Mouse (Mus musculus): ENCODE results near the gene Fezf1. TPM values are rescaled to one million over a fixed set of nuclear protein-coding genes. Genes with fewer than 3 reads are reported as not detected.

Fezf1 gene
- total and polyA plus RNA-seq, 3 experiments = not detected

- no peak for TF ChIP-seq GABPA (IDR thresholded peaks at IDR 0.05; ENCODE audit: insufficient replicate concordance, low read depth, low read length)
- no peak for TF ChIP-seq RCOR1 (conservative IDR thresholded peaks at IDR 0.05; ENCODE audit: low read depth, low read length)
- no peak for TF ChIP-seq SIN3A (IDR thresholded peaks at IDR 0.05; ENCODE audit: low read length)
- TF ChIP-seq ELF1 (IDR thresholded peaks at IDR 0.05; ENCODE audit: low read depth, low read length) = no peak
- TF ChIP-seq MAX (IDR thresholded peaks at IDR 0.05; ENCODE audit: low read length) = no peak
- TF ChIP-seq USF2 (conservative IDR thresholded peaks at IDR 0.05; ENCODE audit: low read depth, low read length) = no peak
- TF ChIP-seq KAT2A (IDR thresholded peaks at IDR 0.05; ENCODE audit: insufficient replicate concordance, low read length) = no peak
- no peak for TF ChIP-seq MAFK (IDR thresholded peaks at IDR 0.05; ENCODE audit: insufficient replicate concordance, low read length)
- no peak for TF ChIP-seq TBP (conservative IDR thresholded peaks at IDR 0.05; ENCODE audit: low read depth, low read length)
- TF ChIP-seq JUN (IDR thresholded peaks at IDR 0.05; ENCODE audit: insufficient read depth, low read depth, low read length) = no peak
- TF ChIP-seq IRF4 (IDR thresholded peaks at IDR 0.05; ENCODE audit: low read depth, low read length) = no peak
- TF ChIP-seq ZC3H11A (IDR thresholded peaks at IDR 0.05; ENCODE audit: low read depth, low read length) = no peak
- TF ChIP-seq BHLHE40 (IDR thresholded peaks at IDR 0.05; ENCODE audit: low read depth, low read length) = no peak
- no peak for TF ChIP-seq ZMIZ1 (IDR thresholded peaks at IDR 0.05; ENCODE audit: low read depth, low read length)
- TF ChIP-seq ETS1 (conservative IDR thresholded peaks at IDR 0.05; ENCODE audit: low read depth, low read length) = no peak
- no peak for TF ChIP-seq POLR2AphosphoS2 (IDR thresholded peaks at IDR 0.05; ENCODE audit: low read depth, low read length)
- no peak for TF ChIP-seq CHD2 (IDR thresholded peaks at IDR 0.05; ENCODE audit: low read length)
- TF ChIP-seq USF1 (IDR thresholded peaks at IDR 0.05; ENCODE audit: low read depth, low read length) = no peak
- no peak for TF ChIP-seq SMC3 (IDR thresholded peaks at IDR 0.05; ENCODE audit: low read depth, low read length)
- Histone ChIP-seq H3K27me3 (replicated peaks) (no peaks in the 10 kb centered on the region), H3K4me1 (ENCODE audit: control insufficient read depth in 1 of 2, insufficient read depth in 2 of 2) (no peaks in the 10 kb centered on the region), H3K9me3 (replicated peaks; ENCODE audit: low read length) (peaks cover 31% of the 10 kb centered on the region), H3K79me2 (replicated peaks; ENCODE audit: control insufficient read depth, extremely low read depth, insufficient read depth, poor library complexity, severe bottlenecking) (no peaks in the 10 kb centered on the region), H3K4me3 (replicated peaks in 1 of 3; ENCODE audit: low read depth in 2 of 3, low read length in 2 of 3, poor library complexity in 1 of 3) (no peak overlapping the region), H3K9ac (ENCODE audit: insufficient read depth, low read depth) (no peak overlapping the region), H3K36me3 (replicated peaks in 1 of 2; ENCODE audit: control insufficient read depth in 1 of 2, insufficient read depth in 1 of 2, low read length in 1 of 2) (no peaks in the 10 kb centered on the region), H3K27ac (ENCODE audit: insufficient read depth, low read depth) (no peak overlapping the region), H3K4me2 (ENCODE audit: insufficient read depth, low read depth, poor library complexity, severe bottlenecking) (no peak overlapping the region)
- DNase-seq (ENCODE audit: extremely low read depth) = no peak
- dilution Hi-C loops (cut with MboI; ENCODE audit: extremely low pct_ligation_motif_present, extremely low pct_unique_long_range_greater_than_20kb, low sequenced_read_pairs) = no loop called here
- in situ Hi-C loops (cut with MboI; ENCODE audit: low pct_ligation_motif_present, low pct_unique_long_range_greater_than_20kb, low sequenced_read_pairs) = no loop called here
These were observed 4.3 kb upstream of the Fezf1 start for GRCm38 (mm10) chr6:23252196-23253135.

GRCm38 (mm10) chr6:23251431-23251830, 3.3 kb upstream of the Fezf1 start:
- no peak for DNase-seq (ENCODE audit: extremely low read depth)
- H3K27me3 ChIP-seq (replicated peaks) = no peaks in the 10 kb centered on the region

More at GRCm38 (mm10) chr6:23251431-23251830, 3.3 kb upstream of the Fezf1 start:
- no peak overlapping the region for H3K4me2 ChIP-seq (ENCODE audit: insufficient read depth, low read depth, poor library complexity, severe bottlenecking)
- no peak for TF ChIP-seq BHLHE40 (IDR thresholded peaks at IDR 0.05; ENCODE audit: low read depth, low read length)
- TF ChIP-seq TBP (conservative IDR thresholded peaks at IDR 0.05; ENCODE audit: low read depth, low read length) = no peak
- no peak for TF ChIP-seq MAFK (IDR thresholded peaks at IDR 0.05; ENCODE audit: insufficient replicate concordance, low read length)
- no peak for TF ChIP-seq ZMIZ1 (IDR thresholded peaks at IDR 0.05; ENCODE audit: low read depth, low read length)
- no peak for TF ChIP-seq JUND (conservative IDR thresholded peaks at IDR 0.05; ENCODE audit: low read depth, low read length)
- no peak for TF ChIP-seq USF1 (IDR thresholded peaks at IDR 0.05; ENCODE audit: low read depth, low read length)
- no peak for TF ChIP-seq USF2 (conservative IDR thresholded peaks at IDR 0.05; ENCODE audit: low read depth, low read length)
- TF ChIP-seq MXI1 (IDR thresholded peaks at IDR 0.05; ENCODE audit: low read depth, low read length) = no peak
- no peak for TF ChIP-seq CHD1 (IDR thresholded peaks at IDR 0.05; ENCODE audit: low read depth, low read length)
- TF ChIP-seq CHD2 (IDR thresholded peaks at IDR 0.05; ENCODE audit: low read length) = no peak
- no peak for TF ChIP-seq ELF1 (IDR thresholded peaks at IDR 0.05; ENCODE audit: low read depth, low read length)
- no peak for TF ChIP-seq ZNF384 (IDR thresholded peaks at IDR 0.05; ENCODE audit: low read depth, low read length)
- TF ChIP-seq POLR2A (IDR thresholded peaks at IDR 0.05; ENCODE audit: low read depth, low read length) = no peak
- TF ChIP-seq RAD21 (IDR thresholded peaks at IDR 0.05; ENCODE audit: low read depth, low read length) = no peak
- TF ChIP-seq MAZ (IDR thresholded peaks at IDR 0.05; ENCODE audit: low read depth, low read length) = no peak
- TF ChIP-seq SMC3 (IDR thresholded peaks at IDR 0.05; ENCODE audit: low read depth, low read length) = no peak
- in situ Hi-C loops (cut with MboI; ENCODE audit: low pct_ligation_motif_present, low pct_unique_long_range_greater_than_20kb, low sequenced_read_pairs) (no loop called here), dilution Hi-C loops (cut with MboI; ENCODE audit: extremely low pct_ligation_motif_present, extremely low pct_unique_long_range_greater_than_20kb, low sequenced_read_pairs) (no loop called here)
- peaks cover 36% of the 10 kb centered on the region for H3K9me3 ChIP-seq (replicated peaks; ENCODE audit: low read length)
- no peaks in the 10 kb centered on the region for H3K4me1 ChIP-seq (ENCODE audit: control insufficient read depth in 1 of 2, insufficient read depth in 2 of 2)
- H3K27ac ChIP-seq (ENCODE audit: insufficient read depth, low read depth) = no peak overlapping the region
- no peak overlapping the region for H3K9ac ChIP-seq (ENCODE audit: insufficient read depth, low read depth)
- no peaks in the 10 kb centered on the region for H3K79me2 ChIP-seq (replicated peaks; ENCODE audit: control insufficient read depth, extremely low read depth, insufficient read depth, poor library complexity, severe bottlenecking)
- no peaks in the 10 kb centered on the region for H3K36me3 ChIP-seq (replicated peaks in 1 of 2; ENCODE audit: control insufficient read depth in 1 of 2, insufficient read depth in 1 of 2, low read length in 1 of 2)
- no peak overlapping the region for H3K4me3 ChIP-seq (replicated peaks in 1 of 3; ENCODE audit: low read depth in 2 of 3, low read length in 2 of 3, poor library complexity in 1 of 3)
